Mouse (Mus musculus): ENCODE data around the gene Lrrc57. TPM values are rescaled to one million over a fixed set of nuclear protein-coding genes. Genes with fewer than 3 reads are reported as not detected.
A peak's percentile ranks its signal among the peaks of the same experiment; 100 is the strongest.

Gene Lrrc57
- polyA plus RNA-seq, 1 experiment from 2014 or later, result 27.9 TPM

DNA sequence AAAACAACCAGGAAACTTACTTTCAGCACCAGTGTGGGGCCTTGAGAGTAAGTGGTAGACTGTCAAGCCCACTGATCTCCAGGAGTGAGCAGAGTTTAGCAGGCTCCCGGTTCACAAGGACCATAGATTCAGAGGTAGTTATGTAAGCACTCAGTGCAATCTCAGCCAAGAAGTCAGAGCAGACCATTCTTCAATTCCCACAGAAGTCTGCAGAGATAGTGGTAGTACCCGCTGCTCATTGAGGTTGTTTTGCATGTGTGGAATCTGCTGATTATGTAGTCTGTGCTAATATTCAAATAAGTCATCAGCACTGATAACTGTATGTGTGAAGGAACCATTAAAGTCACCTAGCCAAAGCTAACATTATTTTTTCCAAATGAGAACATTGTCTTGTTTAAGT lies 21.3 kb upstream of the Lrrc57 start:
- no peak for ATAC-seq (ENCODE audit: low FRiP score, low read depth)
- 67% methylated on average over 2 of the region's 2 CpGs for WGBS
- Histone ChIP-seq H3K9me3 (no peaks in the 10 kb centered on the region), H3K36me3 (peaks cover 17% of the 10 kb centered on the region; the same call in 1 of the 2 replicates), H3K27ac (no peak overlapping the region), H3K4me2 (replicated peaks) (0 out of 2 replicates have a peak overlapping the region, but pooled peaks have one; percentile 2), H3K4me3 (no peak overlapping the region), H3K9ac (no peak overlapping the region), H3K4me1 (peaks cover 11% of the 10 kb centered on the region; the same call in 1 of the 2 replicates), H3K27me3 (no peaks in the 10 kb centered on the region)

GRCm38 (mm10) chr2:120630246-120630645 lies 20.9 kb upstream of the Lrrc57 start:
- H3K27ac ChIP-seq, result no peak overlapping the region
- H3K4me2 ChIP-seq (replicated peaks), result peak overlapping the region; percentile 77
- peaks cover 17% of the 10 kb centered on the region; the same call in 1 of the 2 replicates for H3K36me3 ChIP-seq
- H3K4me3 ChIP-seq, result no peak overlapping the region
- ATAC-seq (ENCODE audit: low FRiP score, low read depth), result no peak
- peaks cover 11% of the 10 kb centered on the region; the same call in 1 of the 2 replicates for H3K4me1 ChIP-seq
- no peaks in the 10 kb centered on the region for H3K9me3 ChIP-seq
- no peak overlapping the region for H3K9ac ChIP-seq
- 79% methylated on average over 2 of the region's 2 CpGs for WGBS
- H3K27me3 ChIP-seq, result no peaks in the 10 kb centered on the region

DNA sequence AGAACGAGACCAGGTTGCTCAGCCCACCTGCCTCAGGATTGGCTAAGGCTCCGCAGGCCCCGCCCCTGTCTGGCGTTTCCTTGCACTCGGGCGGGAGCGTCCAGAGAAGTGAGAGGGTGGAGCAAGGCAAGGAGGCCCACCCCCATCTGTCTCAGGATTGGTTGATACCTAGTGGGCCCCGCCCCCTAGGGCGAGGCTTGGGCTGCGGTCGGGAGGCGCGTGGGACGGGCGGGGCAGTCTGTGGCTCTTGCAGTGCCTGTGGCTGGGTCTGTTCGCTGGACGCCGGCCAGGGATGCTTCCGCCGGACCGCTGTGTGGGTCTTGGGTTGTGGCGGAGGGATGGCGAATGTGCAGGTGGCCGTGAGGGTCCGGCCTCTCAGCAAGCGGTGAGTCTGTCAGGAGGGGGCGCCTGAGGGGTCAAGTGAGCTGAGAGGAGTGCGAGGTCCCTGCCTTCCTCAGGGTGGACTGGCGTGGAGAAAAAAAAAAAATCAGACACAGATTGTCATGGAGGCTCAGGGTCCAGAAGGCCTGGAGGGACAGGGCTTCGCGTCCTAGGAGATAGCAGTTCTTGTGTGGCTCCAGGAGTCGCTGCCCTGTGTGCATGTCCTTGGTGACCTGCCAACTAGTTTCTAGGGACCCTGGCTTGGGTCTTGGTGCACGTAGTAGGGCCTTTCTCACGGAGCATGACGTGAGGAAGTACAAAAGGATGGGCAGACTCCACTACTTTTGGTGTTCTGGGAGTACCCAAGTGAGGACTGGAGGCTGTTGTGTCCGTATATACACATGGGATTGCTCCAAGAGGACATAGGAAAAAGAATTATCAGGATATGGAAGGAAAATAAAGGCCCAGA lies 19.8 kb upstream of the Lrrc57 start, which contains the start of gene Stard9:
Gene Stard9 (plus strand): TSS at position 236 of the 850 bp plus-strand sequence.
- Histone ChIP-seq H3K9me3 (no peaks in the 10 kb centered on the region), H3K27ac (no peak within 1 kb of the TSS), H3K4me2 (replicated peaks) (peak within 1 kb of the TSS; percentile 77), H3K36me3 (peaks cover 11% of the 10 kb centered on the region; the same call in 1 of the 2 replicates), H3K4me1 (peaks cover 11% of the 10 kb centered on the region; the same call in 1 of the 2 replicates), H3K27me3 (no peaks in the 10 kb centered on the region), H3K4me3 (peak within 1 kb of the TSS; percentile 60), H3K9ac (peak within 1 kb of the TSS; percentile 67)
- ATAC-seq (ENCODE audit: low FRiP score, low read depth), result peak; percentile 100
- 2% methylated on average over 30 of the region's 36 CpGs for WGBS

- no peak overlapping the region for H3K27ac ChIP-seq
- H3K4me1 ChIP-seq, result peaks cover 11% of the 10 kb centered on the region; the same call in 1 of the 2 replicates
- peak; percentile 37 for ATAC-seq (ENCODE audit: low FRiP score, low read depth)
- no peaks in the 10 kb centered on the region for H3K9me3 ChIP-seq
- peaks cover 6% of the 10 kb centered on the region; the same call in 1 of the 2 replicates for H3K36me3 ChIP-seq
- H3K4me3 ChIP-seq, result peak overlapping the region; percentile 60
- 0 out of 2 replicates have a peak overlapping the region, but pooled peaks have one; percentile 45 for H3K9ac ChIP-seq
- H3K27me3 ChIP-seq, result no peaks in the 10 kb centered on the region
- H3K4me2 ChIP-seq (replicated peaks), result peak overlapping the region; percentile 77
- 30% methylated on average over 10 of the region's 10 CpGs for WGBS
These were observed 19.0 kb upstream of the Lrrc57 start for GRCm38 (mm10) chr2:120628076-120628865.

DNA sequence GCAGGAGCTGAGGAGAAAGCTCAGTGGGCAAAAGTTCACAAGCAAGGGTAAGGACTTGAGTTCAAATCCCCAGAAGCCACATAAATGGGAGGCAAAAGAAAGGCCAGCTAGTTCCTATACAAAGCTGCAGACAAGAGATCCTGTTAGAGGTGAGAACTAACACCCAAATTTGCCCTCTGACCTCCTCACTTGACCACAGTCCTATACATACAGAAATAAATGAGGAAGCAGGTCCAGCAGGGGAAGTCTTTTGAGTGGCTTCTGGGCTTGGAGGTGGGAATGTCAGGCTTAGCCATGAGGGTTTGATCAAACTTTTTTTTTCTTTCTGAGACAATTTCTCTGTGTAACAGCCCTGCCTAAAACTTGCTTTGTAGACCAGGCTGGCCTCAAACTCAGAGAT lies 13.6 kb upstream of the Lrrc57 start:
- no peak overlapping the region for H3K27ac ChIP-seq
- H3K27me3 ChIP-seq, result no peaks in the 10 kb centered on the region
- H3K9me3 ChIP-seq, result no peaks in the 10 kb centered on the region
- H3K9ac ChIP-seq, result no peak overlapping the region
- no peaks in the 10 kb centered on the region for H3K4me1 ChIP-seq
- peaks cover 17% of the 10 kb centered on the region for H3K36me3 ChIP-seq
- no peak overlapping the region for H3K4me3 ChIP-seq
- no peak overlapping the region for H3K4me2 ChIP-seq (replicated peaks)
- no peak for ATAC-seq (ENCODE audit: low FRiP score, low read depth)

- H3K36me3 ChIP-seq, result peaks cover 40% of the 10 kb centered on the region
- H3K4me1 ChIP-seq, result no peaks in the 10 kb centered on the region
- 100% methylated on average over 1 of the region's 1 CpGs for WGBS
- ATAC-seq (ENCODE audit: low FRiP score, low read depth), result no peak
- no peak overlapping the region for H3K4me3 ChIP-seq
- no peak overlapping the region for H3K27ac ChIP-seq
- no peaks in the 10 kb centered on the region for H3K27me3 ChIP-seq
- H3K4me2 ChIP-seq (replicated peaks), result no peak overlapping the region
- no peak overlapping the region for H3K9ac ChIP-seq
- no peaks in the 10 kb centered on the region for H3K9me3 ChIP-seq
These were observed 10.2 kb upstream of the Lrrc57 start for GRCm38 (mm10) chr2:120619538-120619937.

- Histone ChIP-seq H3K9me3 (no peaks in the 10 kb centered on the region), H3K4me2 (replicated peaks) (no peak overlapping the region), H3K36me3 (peaks cover 50% of the 10 kb centered on the region), H3K27ac (no peak overlapping the region), H3K27me3 (no peaks in the 10 kb centered on the region), H3K9ac (no peak overlapping the region), H3K4me1 (no peaks in the 10 kb centered on the region), H3K4me3 (no peak overlapping the region)
- WGBS, result 89% methylated on average over 5 of the region's 5 CpGs
- ATAC-seq (ENCODE audit: low FRiP score, low read depth), result no peak
These were observed 7.2 kb upstream of the Lrrc57 start for GRCm38 (mm10) chr2:120616279-120617163.

DNA sequence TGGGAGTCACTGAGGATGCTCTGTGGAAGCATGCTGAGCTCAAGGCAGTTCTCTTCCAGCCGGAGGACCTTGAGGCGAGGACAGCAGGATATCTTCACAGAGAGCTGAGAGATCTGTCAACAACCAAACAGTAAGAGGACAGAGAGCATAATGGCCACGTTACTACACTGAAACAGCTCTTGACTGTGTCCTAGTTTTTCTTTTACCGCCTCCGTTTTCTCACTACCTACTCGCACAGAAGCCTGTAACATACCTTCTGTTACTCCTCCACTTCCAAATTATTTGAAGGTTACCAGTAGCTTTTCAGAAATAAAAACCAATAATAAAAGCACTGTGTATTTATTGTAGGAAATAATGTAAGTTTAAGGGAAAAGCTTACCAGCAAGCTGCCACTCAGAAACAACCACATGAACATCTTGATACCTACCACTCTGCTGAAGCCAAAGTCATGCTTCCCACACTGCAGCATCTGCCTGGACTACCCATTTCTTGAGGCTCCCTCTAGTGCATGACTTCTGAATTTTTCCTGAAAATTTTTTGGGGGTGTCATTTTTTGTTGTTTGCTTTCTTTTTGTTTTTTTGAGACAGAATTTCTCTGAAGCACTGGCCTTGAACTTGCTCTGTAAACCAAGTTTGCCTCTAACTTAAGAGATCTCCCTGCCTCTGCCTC lies 3.2 kb downstream of the Lrrc57 start:
- H3K27ac ChIP-seq, result no peak overlapping the region
- H3K4me1 ChIP-seq, result peaks cover 20% of the 10 kb centered on the region
- H3K4me2 ChIP-seq (replicated peaks), result no peak overlapping the region
- H3K4me3 ChIP-seq, result no peak overlapping the region
- no peaks in the 10 kb centered on the region for H3K9me3 ChIP-seq
- ATAC-seq (ENCODE audit: low FRiP score, low read depth), result no peak
- peaks cover 20% of the 10 kb centered on the region for H3K36me3 ChIP-seq
- H3K9ac ChIP-seq, result no peak overlapping the region
- WGBS, result 84% methylated on average over 6 of the region's 6 CpGs
- H3K27me3 ChIP-seq, result no peaks in the 10 kb centered on the region

- no peaks in the 10 kb centered on the region for H3K4me1 ChIP-seq
- no peak overlapping the region for H3K4me3 ChIP-seq
- H3K4me2 ChIP-seq (replicated peaks), result no peak overlapping the region
- H3K36me3 ChIP-seq, result peaks cover 76% of the 10 kb centered on the region
- no peaks in the 10 kb centered on the region for H3K27me3 ChIP-seq
- WGBS, result 93% methylated on average over 4 of the region's 4 CpGs
- ATAC-seq (ENCODE audit: low FRiP score, low read depth), result no peak
- H3K27ac ChIP-seq, result no peak overlapping the region
- H3K9ac ChIP-seq, result no peak overlapping the region
- H3K9me3 ChIP-seq, result no peaks in the 10 kb centered on the region
These were observed 9.8 kb downstream of the Lrrc57 start for GRCm38 (mm10) chr2:120599506-120599905.

- no peaks in the 10 kb centered on the region for H3K4me1 ChIP-seq
- H3K4me2 ChIP-seq (replicated peaks), result no peak overlapping the region
- WGBS, result 87% methylated on average over 2 of the region's 2 CpGs
- H3K27me3 ChIP-seq, result no peaks in the 10 kb centered on the region
- H3K4me3 ChIP-seq, result no peak overlapping the region
- H3K9me3 ChIP-seq, result no peaks in the 10 kb centered on the region
- H3K9ac ChIP-seq, result no peak overlapping the region
- peaks cover 85% of the 10 kb centered on the region for H3K36me3 ChIP-seq
- H3K27ac ChIP-seq, result no peak overlapping the region
- no peak for ATAC-seq (ENCODE audit: low FRiP score, low read depth)
These were observed 11.6 kb downstream of the Lrrc57 start for GRCm38 (mm10) chr2:120597734-120598133.

DNA sequence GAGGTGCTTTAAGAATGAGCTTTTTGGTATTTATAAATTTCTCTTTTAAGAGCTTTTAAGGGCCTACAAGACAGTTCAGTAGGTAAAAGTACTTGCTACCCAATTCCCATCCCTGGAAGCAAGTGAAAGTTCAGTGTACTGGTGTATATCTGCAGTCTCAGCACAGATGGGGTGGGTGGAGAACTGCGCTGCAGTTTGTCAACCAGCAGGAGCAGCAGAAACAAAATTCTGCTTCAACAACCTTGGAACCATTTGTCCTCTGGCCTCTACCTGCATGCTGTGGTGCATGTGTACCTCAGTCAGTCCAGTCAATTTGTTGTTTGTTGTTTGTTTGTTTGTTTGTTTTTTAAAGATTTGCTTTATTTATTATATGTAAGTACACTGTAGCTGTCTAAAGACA lies 17.1 kb downstream of the Lrrc57 start:
- 86% methylated on average over 1 of the region's 1 CpGs for WGBS
- Histone ChIP-seq H3K36me3 (peaks cover 72% of the 10 kb centered on the region), H3K27me3 (no peaks in the 10 kb centered on the region), H3K4me1 (no peaks in the 10 kb centered on the region), H3K4me3 (no peak overlapping the region), H3K4me2 (replicated peaks) (no peak overlapping the region), H3K9me3 (no peaks in the 10 kb centered on the region), H3K9ac (no peak overlapping the region), H3K27ac (no peak overlapping the region)
- ATAC-seq (ENCODE audit: low FRiP score, low read depth), result no peak
